Mouse (Mus musculus) stomach, embryonic 16.5 days (tissue): ENCODE measurements at regions not wholly inside any gene's neighbourhood (a gene's known extent, or its start where the extent isn't known, plus 50 kb on each side); places are given as distances from the start of the nearest gene placed in this dataset.
A peak's percentile ranks its signal among the peaks of the same experiment; 100 is the strongest.

Experiments
- ATAC-seq: fragments of 200-750 bp; cut with Nextera tagmentation; 2 replicates; pipeline ENCODE4 v1.8.0; 2017; ENCODE audit warnings: moderate number of reproducible peaks, moderate TSS enrichment; ENCODE audit not compliant: insufficient read depth, low FRiP score
- H3K27ac ChIP-seq: fragments of 300-500 bp; sonication (generic); 2 replicates; pipeline ENCODE4 v1.5.1; 2014; ENCODE audit warnings: low read length
- H3K27me3 ChIP-seq: fragments of 300-500 bp; sonication (generic); 2 replicates; pipeline ENCODE4 v1.6.1; 2014; ENCODE audit warnings: low read length, control low read depth, mixed read lengths; ENCODE audit not compliant: control insufficient read depth, insufficient read depth
- H3K36me3 ChIP-seq: fragments of 300-500 bp; sonication (generic); 2 replicates; pipeline ENCODE4 v1.6.1; 2014; ENCODE audit warnings: low read length; ENCODE audit not compliant: control insufficient read depth, insufficient read depth
- H3K4me1 ChIP-seq: fragments of 300-500 bp; sonication (generic); 2 replicates; pipeline ENCODE4 v1.6.1; 2014; ENCODE audit warnings: low read length, control low read depth, mixed read lengths; ENCODE audit not compliant: control insufficient read depth, insufficient read depth
- H3K4me2 ChIP-seq: fragments of 300-500 bp; sonication (generic); 2 replicates; pipeline ENCODE4 v1.6.1; 2014; ENCODE audit warnings: low read depth, low read length, mixed read lengths
- H3K4me3 ChIP-seq: fragments of 300-500 bp; sonication (generic); replicated peaks from 2 replicates; pipeline ENCODE4 v1.5.1; 2014; ENCODE audit warnings: mild to moderate bottlenecking, low read length
- H3K9ac ChIP-seq: fragments of 300-500 bp; sonication (generic); 2 replicates; pipeline ENCODE4 v1.6.1; 2014; ENCODE audit warnings: low read length
- H3K9me3 ChIP-seq: fragments of 300-500 bp; sonication (generic); replicated peaks from 2 replicates; pipeline ENCODE4 v1.6.1; 2016; ENCODE audit warnings: low read length, control low read depth; ENCODE audit not compliant: control insufficient read depth
- WGBS: fragments of 180-500 bp; shearing (Covaris S2); extraction: QIAGEN DNeasy Blood & Tissue Kit; methylation state at CpG from one replicate; pipeline ENCODE4 v1.1.7; 2014; 5-methylcytosine and 5-hydroxymethylcytosine counted together

GRCm38 (mm10) chr2:137289231-137289630 lies 172.8 kb upstream of the Jag1 start:
- no peak overlapping the region for H3K9ac ChIP-seq
- H3K4me3 ChIP-seq: no peak overlapping the region
- no peak for ATAC-seq
- H3K27ac ChIP-seq: no peak overlapping the region
- 81% methylated on average over 3 of the region's 3 CpGs for WGBS
- H3K9me3 ChIP-seq: no peaks in the 10 kb centered on the region
- peaks cover 5% of the 10 kb centered on the region; the same call in 1 of the 2 replicates for H3K4me1 ChIP-seq
- no peaks in the 10 kb centered on the region for H3K36me3 ChIP-seq
- H3K4me2 ChIP-seq: no peak overlapping the region
- H3K27me3 ChIP-seq: no peaks in the 10 kb centered on the region

GRCm38 (mm10) chr2:137271575-137272180 lies 155.2 kb upstream of the Jag1 start:
- Histone ChIP-seq H3K27ac (0 out of 2 replicates have a peak overlapping the region, but pooled peaks have one; percentile 43), H3K27me3 (no peaks in the 10 kb centered on the region), H3K9ac (no peak overlapping the region), H3K4me2 (no peak overlapping the region), H3K4me3 (no peak overlapping the region), H3K4me1 (no peaks in the 10 kb centered on the region), H3K9me3 (no peaks in the 10 kb centered on the region), H3K36me3 (no peaks in the 10 kb centered on the region)
- peak; percentile 64; the same call in 1 of the 2 replicates for ATAC-seq
- 43% methylated on average over 5 of the region's 5 CpGs for WGBS

- Histone ChIP-seq H3K9ac (no peak overlapping the region), H3K4me1 (no peaks in the 10 kb centered on the region), H3K36me3 (no peaks in the 10 kb centered on the region), H3K27me3 (no peaks in the 10 kb centered on the region), H3K27ac (no peak overlapping the region), H3K9me3 (no peaks in the 10 kb centered on the region), H3K4me2 (no peak overlapping the region), H3K4me3 (no peak overlapping the region)
- ATAC-seq: no peak
- WGBS: 83% methylated on average over 2 of the region's 2 CpGs
Measured at GRCm38 (mm10) chr2:137262911-137263310, 146.5 kb upstream of the Jag1 start.

GRCm38 (mm10) chr2:137257847-137258515 lies 141.5 kb upstream of the Jag1 start:
- no peak overlapping the region for H3K4me2 ChIP-seq
- no peaks in the 10 kb centered on the region for H3K9me3 ChIP-seq
- no peaks in the 10 kb centered on the region for H3K36me3 ChIP-seq
- H3K27ac ChIP-seq: no peak overlapping the region
- 92% methylated on average over 8 of the region's 8 CpGs for WGBS
- ATAC-seq: no peak
- H3K9ac ChIP-seq: no peak overlapping the region
- H3K27me3 ChIP-seq: no peaks in the 10 kb centered on the region
- no peaks in the 10 kb centered on the region for H3K4me1 ChIP-seq
- no peak overlapping the region for H3K4me3 ChIP-seq

- H3K9ac ChIP-seq: no peak overlapping the region
- no peak overlapping the region for H3K27ac ChIP-seq
- no peaks in the 10 kb centered on the region for H3K9me3 ChIP-seq
- 58% methylated on average over 7 of the region's 7 CpGs for WGBS
- H3K27me3 ChIP-seq: no peaks in the 10 kb centered on the region
- H3K4me3 ChIP-seq: no peak overlapping the region
- H3K4me2 ChIP-seq: no peak overlapping the region
- no peak for ATAC-seq
- H3K4me1 ChIP-seq: 0 out of 2 replicates have a peak, but pooled peaks cover 2% of the 10 kb centered on the region
- no peaks in the 10 kb centered on the region for H3K36me3 ChIP-seq
Measured at GRCm38 (mm10) chr2:137247931-137248330, 131.5 kb upstream of the Jag1 start.

GRCm38 (mm10) chr2:137244370-137244769 lies 127.9 kb upstream of the Jag1 start:
- H3K9me3 ChIP-seq: no peaks in the 10 kb centered on the region
- no peak overlapping the region for H3K27ac ChIP-seq
- no peaks in the 10 kb centered on the region for H3K27me3 ChIP-seq
- no peak overlapping the region for H3K4me2 ChIP-seq
- no peak overlapping the region for H3K4me3 ChIP-seq
- H3K36me3 ChIP-seq: no peaks in the 10 kb centered on the region
- 82% methylated on average over 6 of the region's 6 CpGs for WGBS
- H3K4me1 ChIP-seq: 0 out of 2 replicates have a peak, but pooled peaks cover 2% of the 10 kb centered on the region
- no peak overlapping the region for H3K9ac ChIP-seq
- ATAC-seq: no peak

GRCm38 (mm10) chr2:137243914-137244313 lies 127.5 kb upstream of the Jag1 start:
- Histone ChIP-seq H3K36me3 (no peaks in the 10 kb centered on the region), H3K4me2 (no peak overlapping the region), H3K9me3 (no peaks in the 10 kb centered on the region), H3K27me3 (no peaks in the 10 kb centered on the region), H3K27ac (no peak overlapping the region), H3K9ac (no peak overlapping the region), H3K4me3 (no peak overlapping the region), H3K4me1 (0 out of 2 replicates have a peak, but pooled peaks cover 2% of the 10 kb centered on the region)
- 35% methylated on average over 5 of the region's 5 CpGs for WGBS
- no peak for ATAC-seq

GRCm38 (mm10) chr2:137236961-137237360 lies 120.5 kb upstream of the Jag1 start:
- Histone ChIP-seq H3K36me3 (no peaks in the 10 kb centered on the region), H3K4me1 (0 out of 2 replicates have a peak, but pooled peaks cover 6% of the 10 kb centered on the region), H3K4me2 (no peak overlapping the region), H3K4me3 (no peak overlapping the region), H3K9me3 (no peaks in the 10 kb centered on the region), H3K9ac (no peak overlapping the region), H3K27ac (no peak overlapping the region), H3K27me3 (no peaks in the 10 kb centered on the region)
- WGBS: 48% methylated on average over 3 of the region's 3 CpGs
- ATAC-seq: no peak

GRCm38 (mm10) chr2:137233936-137234335 lies 117.5 kb upstream of the Jag1 start:
- H3K9ac ChIP-seq: no peak overlapping the region
- H3K4me1 ChIP-seq: peaks cover 9% of the 10 kb centered on the region; the same call in 1 of the 2 replicates
- no peak overlapping the region for H3K4me2 ChIP-seq
- H3K36me3 ChIP-seq: no peaks in the 10 kb centered on the region
- H3K27me3 ChIP-seq: no peaks in the 10 kb centered on the region
- H3K4me3 ChIP-seq: no peak overlapping the region
- no peak overlapping the region for H3K27ac ChIP-seq
- no peaks in the 10 kb centered on the region for H3K9me3 ChIP-seq
- ATAC-seq: no peak
- 75% methylated on average over 3 of the region's 3 CpGs for WGBS
